Mouse (Mus musculus): ENCODE data around the gene Slc25a14.
A peak's percentile ranks its signal among the peaks of the same experiment; 100 is the strongest.

The Slc25a14 gene

GRCm38 (mm10) chrX:48623379-48624053 lies at the start of gene Slc25a14:
Gene Slc25a14 (plus strand): TSS chrX:48623413.
- peak; percentile 79 to 84 for DNase-seq (ENCODE audit: low spot score in 2 of 2)

GRCm38 (mm10) chrX:48583332-48583731 lies 39.9 kb upstream of the Slc25a14 start:
- no peak for DNase-seq (ENCODE audit: low spot score in 2 of 2)

- peak in 1 of 2 experiments; percentile 5 for DNase-seq (ENCODE audit: low spot score in 2 of 2)
These were observed 29.5 kb upstream of the Slc25a14 start for GRCm38 (mm10) chrX:48593721-48594098.

- DNase-seq (ENCODE audit: low spot score in 2 of 2), result peak; percentile 74 to 75
These were observed 29.0 kb upstream of the Slc25a14 start, which contains the start of gene Zfp280c for GRCm38 (mm10) chrX:48594099-48594760. Gene Zfp280c (minus strand): TSS chrX:48594504.

- no peak for DNase-seq (ENCODE audit: low spot score in 2 of 2)
These were observed 27.2 kb upstream of the Slc25a14 start for GRCm38 (mm10) chrX:48596053-48596452.

GRCm38 (mm10) chrX:48596906-48597305 lies 26.3 kb upstream of the Slc25a14 start:
- DNase-seq (ENCODE audit: low spot score in 2 of 2), result no peak

- DNase-seq (ENCODE audit: low spot score in 2 of 2), result no peak
These were observed 18.3 kb upstream of the Slc25a14 start for GRCm38 (mm10) chrX:48604872-48605271.

- no peak for DNase-seq (ENCODE audit: low spot score in 2 of 2)
These were observed 199 bp upstream of the Slc25a14 start for GRCm38 (mm10) chrX:48623049-48623378.

GRCm38 (mm10) chrX:48624054-48624420 lies 824 bp downstream of the Slc25a14 start:
- DNase-seq (ENCODE audit: low spot score in 2 of 2), result no peak

- DNase-seq (ENCODE audit: low spot score in 2 of 2), result no peak
These were observed 13.8 kb downstream of the Slc25a14 start for GRCm38 (mm10) chrX:48637032-48637431.

GRCm38 (mm10) chrX:48644122-48644521 lies 20.9 kb downstream of the Slc25a14 start:
- DNase-seq (ENCODE audit: low spot score in 2 of 2), result peak; percentile 38 to 47

GRCm38 (mm10) chrX:48666807-48667206 lies 43.6 kb downstream of the Slc25a14 start:
- no peak for DNase-seq (ENCODE audit: low spot score in 2 of 2)

- no peak for DNase-seq (ENCODE audit: low spot score in 2 of 2)
These were observed 46.4 kb downstream of the Slc25a14 start for GRCm38 (mm10) chrX:48669588-48669987.

GRCm38 (mm10) chrX:48671714-48672113 lies 48.5 kb downstream of the Slc25a14 start:
- no peak for DNase-seq (ENCODE audit: low spot score in 2 of 2)

GRCm38 (mm10) chrX:48674171-48674570 lies 51.0 kb downstream of the Slc25a14 start, which contains the start of gene Gpr119:
Gene Gpr119 (minus strand): TSS chrX:48674478.
- peak in 1 of 2 experiments; percentile 2 for DNase-seq (ENCODE audit: low spot score in 2 of 2)

- peak; percentile 27 to 50 for DNase-seq (ENCODE audit: low spot score in 2 of 2)
These were observed 60.2 kb downstream of the Slc25a14 start for GRCm38 (mm10) chrX:48683451-48683850.

- no peak for DNase-seq (ENCODE audit: low spot score in 2 of 2)
These were observed 60.6 kb downstream of the Slc25a14 start for GRCm38 (mm10) chrX:48683857-48684256.

- DNase-seq (ENCODE audit: low spot score in 2 of 2), result no peak
These were observed 71.2 kb downstream of the Slc25a14 start for GRCm38 (mm10) chrX:48694460-48694859.

- DNase-seq (ENCODE audit: low spot score in 2 of 2), result peak; percentile 84 to 90
These were observed 71.7 kb downstream of the Slc25a14 start, which contains the start of gene Rbmx2 for GRCm38 (mm10) chrX:48694864-48695371. Gene Rbmx2 (plus strand): TSS chrX:48695004.

- DNase-seq (ENCODE audit: low spot score in 2 of 2), result no peak
These were observed 86.5 kb downstream of the Slc25a14 start for GRCm38 (mm10) chrX:48709701-48710100.
